Mouse (Mus musculus) mature B cell (primary cell): ENCODE results near the gene Tgfb1.

Source experiments
- in situ Hi-C: fragments of 300-500 bp; cut with MboI; formaldehyde crosslinking; loops from 2 replicates; pipeline ENCODE4 v1.14.3; 2019

Gene Tgfb1

DNA sequence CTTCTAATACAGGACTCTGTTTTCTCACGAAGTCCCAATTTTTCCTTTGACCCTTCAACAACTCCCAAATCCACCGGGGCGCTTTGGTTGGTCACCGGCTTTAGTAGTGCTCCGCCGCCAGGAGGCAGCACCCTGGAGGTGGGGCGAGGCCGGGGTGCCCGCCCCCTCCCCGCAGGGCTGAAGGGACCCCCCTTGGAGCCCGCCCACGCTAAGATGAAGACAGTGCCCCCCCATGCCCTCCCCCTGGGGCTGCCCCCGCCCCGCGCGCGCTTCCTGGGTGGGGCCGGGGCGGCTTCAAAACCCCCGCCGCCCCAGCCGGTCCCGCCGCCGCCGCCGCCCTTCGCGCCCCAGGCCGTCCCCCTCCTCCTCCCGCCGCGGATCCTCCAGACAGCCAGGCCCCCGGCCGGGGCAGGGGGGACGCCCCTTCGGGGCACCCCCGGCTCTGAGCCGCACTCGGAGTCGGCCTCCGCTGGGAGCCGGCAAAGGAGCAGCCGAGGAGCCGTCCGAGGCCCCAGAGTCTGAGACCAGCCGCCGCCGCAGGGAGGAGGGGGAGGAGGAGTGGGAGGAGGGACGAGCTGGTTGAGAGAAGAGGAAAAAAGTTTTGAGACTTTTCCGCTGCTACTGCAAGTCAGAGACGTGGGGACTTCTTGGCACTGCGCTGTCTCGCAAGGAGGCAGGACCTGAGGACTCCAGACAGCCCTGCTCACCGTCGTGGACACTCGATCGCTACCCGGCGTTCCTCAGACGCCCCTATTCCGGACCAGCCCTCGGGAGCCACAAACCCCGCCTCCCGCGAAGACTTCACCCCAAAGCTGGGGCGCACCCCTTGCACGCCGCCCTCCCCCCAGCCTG, at the start of gene Tgfb1:
Tgfb1 (plus strand) TSS at position 323 of the 852 bp plus-strand sequence.
- in situ Hi-C loops: no loop called here

DNA sequence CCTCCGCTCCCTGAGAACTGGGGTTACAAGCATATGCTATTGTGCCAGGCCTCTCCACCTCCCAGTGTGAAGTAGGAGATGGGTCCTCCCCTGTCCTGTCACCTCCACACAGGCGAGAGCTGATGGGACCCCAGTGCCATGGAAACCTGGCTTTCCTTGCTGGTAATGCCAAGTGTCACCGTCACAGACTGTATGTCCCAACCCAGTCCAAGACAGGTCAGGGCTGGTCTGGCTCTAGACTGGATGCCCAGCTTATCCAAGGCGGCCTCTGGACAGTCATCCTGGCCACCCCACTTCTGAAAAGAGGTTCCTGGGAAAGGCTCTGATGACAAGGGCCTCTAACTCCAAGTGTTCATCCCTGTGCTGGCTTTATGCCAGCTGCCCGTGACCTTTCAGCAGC, 49.7 kb upstream of the Tgfb1 start:
- in situ Hi-C loops: no loop called here

GRCm38 (mm10) chr7:25639754-25640153, 47.0 kb upstream of the Tgfb1 start:
- in situ Hi-C loops: no loop called here

- in situ Hi-C loops: no loop called here
Measured at GRCm38 (mm10) chr7:25644136-25644535, 42.7 kb upstream of the Tgfb1 start.

GRCm38 (mm10) chr7:25644631-25645030, 42.2 kb upstream of the Tgfb1 start:
- in situ Hi-C loops: no loop called here

GRCm38 (mm10) chr7:25645074-25645473, 41.7 kb upstream of the Tgfb1 start:
- in situ Hi-C loops: no loop called here

DNA sequence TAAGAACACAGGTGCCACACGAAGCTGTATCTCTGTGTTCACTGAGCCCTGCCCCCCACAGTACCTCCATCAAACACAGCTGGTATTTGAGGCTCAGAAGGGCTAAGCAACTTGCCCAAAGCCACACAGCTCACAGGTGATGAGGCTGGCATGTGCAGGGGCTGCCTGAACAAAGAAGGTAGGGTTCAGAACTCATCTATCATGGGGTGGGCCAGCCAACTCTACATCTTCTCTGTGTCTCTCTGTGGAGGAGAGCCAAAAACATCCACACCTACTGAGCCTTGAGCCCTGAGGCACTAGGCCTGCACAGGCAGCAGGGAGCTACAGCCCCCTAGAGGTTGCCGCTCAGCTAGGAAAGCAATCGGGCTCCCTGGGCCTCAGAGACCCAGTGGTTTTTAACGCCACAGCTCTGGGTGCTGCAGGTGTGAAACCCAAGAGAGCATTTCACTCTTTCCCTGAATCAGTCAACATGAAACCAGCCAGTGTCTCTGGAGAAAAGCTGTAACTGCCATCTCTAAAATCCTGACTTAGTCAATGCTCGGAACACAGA, 39.2 kb upstream of the Tgfb1 start:
- in situ Hi-C loops: no loop called here

DNA sequence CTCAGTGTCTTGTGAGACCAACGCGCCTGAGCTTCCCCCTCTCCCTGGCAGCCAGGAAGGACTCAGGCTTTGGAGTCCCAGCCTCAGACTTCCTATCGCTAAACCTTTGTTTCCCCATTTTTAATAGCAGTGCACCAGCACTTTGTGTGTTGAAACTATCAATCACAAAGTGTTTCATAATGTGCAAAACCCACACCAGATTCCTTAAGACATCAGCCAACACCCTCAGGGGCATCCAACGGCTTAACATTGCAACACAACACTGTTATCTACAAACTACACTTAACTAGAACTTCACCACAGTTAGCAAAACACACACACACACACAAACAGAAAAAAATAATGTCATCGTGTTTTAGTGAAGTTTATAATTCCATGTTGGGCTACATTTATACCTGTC, 37.0 kb upstream of the Tgfb1 start:
- in situ Hi-C loops: no loop called here

- in situ Hi-C loops: no loop called here
Measured at GRCm38 (mm10) chr7:25651281-25651680, 35.5 kb upstream of the Tgfb1 start.

DNA sequence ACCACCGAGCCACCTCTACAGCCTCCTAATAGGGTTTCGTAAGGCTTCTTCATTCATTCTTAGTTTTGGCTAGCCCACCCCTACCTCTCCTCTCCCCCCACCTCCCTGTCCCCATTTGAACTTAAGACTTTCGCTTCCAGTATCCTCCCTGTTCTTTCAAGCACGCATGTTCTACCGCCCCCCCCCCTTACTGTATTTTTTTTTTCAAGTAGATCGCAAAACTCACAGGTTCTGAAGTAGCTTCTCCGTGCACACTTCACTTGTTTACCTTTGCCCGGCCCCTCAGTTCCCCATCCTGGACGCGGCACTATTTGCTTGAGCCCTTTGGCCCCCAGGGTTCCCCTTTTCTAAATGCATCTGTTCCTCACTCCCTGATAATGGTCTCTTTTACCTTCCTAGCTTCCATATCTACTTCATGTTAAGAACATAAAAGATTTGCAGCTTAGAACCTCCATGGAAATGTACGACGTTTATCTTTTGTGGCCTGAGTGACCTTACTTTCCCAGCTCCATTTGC, 34.5 kb upstream of the Tgfb1 start:
- in situ Hi-C loops: no loop called here

DNA sequence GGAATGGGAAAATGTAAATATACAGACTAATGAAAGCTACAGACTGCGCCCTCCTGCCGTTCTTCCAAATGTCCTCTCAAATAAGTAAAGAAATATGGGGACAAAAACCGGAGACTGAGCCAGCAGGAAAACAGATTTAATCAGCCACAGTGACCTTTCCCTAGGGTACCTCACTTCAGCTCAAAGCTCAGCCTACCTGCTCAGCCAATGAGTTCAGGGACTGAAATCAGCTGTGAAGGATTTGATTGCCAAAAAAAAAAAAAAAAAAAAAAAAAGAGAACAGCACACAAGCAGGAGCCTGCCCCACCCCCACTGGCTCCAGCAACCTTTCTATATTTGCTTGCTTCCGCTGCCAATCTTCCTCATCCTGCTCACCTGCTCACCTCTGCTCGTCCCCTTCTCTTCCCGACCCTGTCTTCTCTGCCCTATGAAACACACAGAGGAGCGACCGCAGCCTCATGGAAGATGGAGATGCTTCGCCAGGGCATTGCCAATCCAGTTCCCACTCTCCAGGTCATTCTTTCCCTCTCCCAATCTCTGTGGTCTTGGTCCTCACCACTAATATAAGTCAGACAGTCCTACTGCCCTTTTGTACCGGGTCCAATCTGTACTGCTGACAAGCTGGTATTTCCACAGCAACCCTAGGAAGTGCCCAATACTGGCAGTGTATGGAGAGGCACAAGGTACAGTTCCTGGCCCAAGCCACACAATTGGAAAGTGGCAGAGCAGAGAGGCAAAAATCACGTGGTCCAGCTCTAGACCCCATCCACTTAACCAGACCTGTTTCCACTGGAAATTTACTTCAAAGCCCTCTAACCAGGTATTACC, 31.0 kb upstream of the Tgfb1 start:
- in situ Hi-C loops: loop anchor here (5.0 kb wide), 1 partner anchor 34 kb away; no protein-coding TSS in a partner anchor

- in situ Hi-C loops: loop anchor here (5.0 kb wide), 1 partner anchor 35 kb away; no protein-coding TSS in a partner anchor
Measured at GRCm38 (mm10) chr7:25657785-25658184, 29.0 kb upstream of the Tgfb1 start.

DNA sequence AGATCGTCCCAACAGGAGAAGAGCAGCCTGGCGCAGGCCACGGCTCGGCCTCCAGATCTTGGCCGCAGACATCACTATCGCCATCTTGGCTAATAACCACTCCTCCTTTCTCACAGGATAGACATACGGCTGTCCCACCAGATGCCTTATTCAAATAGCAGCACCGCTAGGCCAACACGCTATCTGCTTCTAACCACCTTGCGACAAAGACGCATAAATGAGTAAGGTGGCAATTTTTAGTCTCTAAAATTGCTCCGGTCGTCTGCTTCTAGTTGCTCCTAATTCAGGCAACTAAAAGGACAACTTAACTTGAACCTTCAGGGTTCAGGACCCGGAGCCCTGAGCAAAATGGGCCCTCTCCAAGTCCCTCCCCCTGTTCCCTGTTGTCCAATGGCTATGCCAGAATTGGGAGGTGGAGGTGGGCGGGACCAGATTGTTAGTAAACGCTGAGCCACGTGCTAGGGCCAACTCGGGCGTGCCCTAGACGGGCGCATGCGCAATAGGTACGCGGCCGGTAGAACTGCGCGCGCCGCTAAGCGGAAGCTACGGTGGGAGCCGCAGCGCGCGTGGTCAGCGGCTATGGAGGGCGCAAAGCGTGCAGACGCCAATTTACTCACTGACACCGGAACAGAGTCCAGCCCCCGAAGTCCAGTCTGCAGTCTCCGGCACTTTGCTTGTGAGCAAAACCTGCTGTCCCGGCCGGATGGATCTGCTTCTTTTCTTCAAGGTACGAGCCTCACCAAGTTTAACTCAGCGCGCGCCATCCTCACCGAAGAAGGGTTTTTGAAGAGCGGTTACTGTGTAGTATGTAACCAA, 27.9 kb upstream of the Tgfb1 start, which contains the start of the genes Bckdha and Exosc5:
Bckdha (minus strand) TSS at position 325 of the 816 bp plus-strand sequence.
Exosc5 (plus strand) TSS at position 508 of the 816 bp plus-strand sequence.
- in situ Hi-C loops: loop anchor here (5.0 kb wide), 1 partner anchor 37 kb away; no protein-coding TSS in a partner anchor

- in situ Hi-C loops: no loop called here
Measured at GRCm38 (mm10) chr7:25666381-25666780, 20.4 kb upstream of the Tgfb1 start.

DNA sequence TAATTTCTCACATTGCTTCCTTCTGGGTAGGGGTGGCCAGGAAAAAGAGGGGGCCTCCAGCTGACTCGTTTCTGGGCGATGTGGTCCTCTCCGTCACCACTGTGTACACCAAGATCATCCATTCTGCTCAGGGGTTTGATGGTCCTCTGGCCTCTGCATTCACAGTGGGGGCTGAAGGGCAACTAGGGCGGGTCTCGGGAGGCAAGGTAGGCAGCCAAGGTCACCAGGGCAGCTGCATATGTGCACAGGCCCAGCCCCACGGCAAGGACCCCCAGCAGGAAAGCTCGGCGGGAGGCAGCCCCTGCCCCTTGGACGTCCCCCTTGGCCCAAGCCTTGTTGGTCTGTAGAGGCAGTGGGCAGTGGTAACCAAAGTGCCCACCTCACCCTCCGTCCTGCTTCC, 17.6 kb upstream of the Tgfb1 start:
- in situ Hi-C loops: no loop called here

GRCm38 (mm10) chr7:25669631-25670030, 17.2 kb upstream of the Tgfb1 start:
- in situ Hi-C loops: no loop called here

- in situ Hi-C loops: no loop called here
Measured at GRCm38 (mm10) chr7:25670096-25670495, 16.7 kb upstream of the Tgfb1 start.

GRCm38 (mm10) chr7:25671686-25672085, 15.1 kb upstream of the Tgfb1 start:
- in situ Hi-C loops: no loop called here

DNA sequence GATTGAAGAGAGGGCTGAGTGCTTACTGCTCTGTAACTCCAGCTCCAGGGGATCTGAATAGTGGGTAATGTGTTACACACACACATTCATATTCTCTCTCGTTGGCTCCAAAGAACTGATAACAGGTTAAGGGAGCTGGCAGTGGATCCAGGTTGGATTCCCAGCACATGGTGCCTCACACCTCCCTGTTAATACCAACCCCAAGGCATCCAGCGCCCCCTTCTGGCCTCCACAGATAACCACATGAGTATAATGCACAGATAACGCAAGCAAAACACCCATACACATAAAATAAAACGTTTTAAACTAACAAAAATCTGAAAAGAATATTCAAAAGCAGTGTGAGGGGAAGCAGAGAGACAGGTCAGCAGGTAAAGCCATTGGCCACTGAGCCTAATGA, 14.4 kb upstream of the Tgfb1 start:
- in situ Hi-C loops: no loop called here

DNA sequence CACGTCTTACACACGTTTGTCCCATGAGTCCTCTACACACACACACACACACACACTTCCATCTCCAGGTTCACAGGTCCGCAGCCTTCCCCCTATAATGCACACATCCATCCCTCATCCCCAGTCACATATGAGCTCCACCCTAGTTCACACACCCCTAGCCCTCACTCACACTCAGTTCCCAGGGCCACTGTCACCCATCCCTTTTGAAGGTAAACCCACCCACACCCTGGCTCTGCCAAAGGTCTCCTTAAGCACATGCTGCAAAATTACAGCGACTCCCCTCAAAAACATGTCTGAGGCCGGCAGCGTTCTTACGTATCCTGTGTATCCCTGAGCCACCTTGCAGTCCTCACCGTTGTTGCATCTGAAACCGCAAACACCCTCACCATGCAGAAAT, 12.5 kb upstream of the Tgfb1 start:
- in situ Hi-C loops: no loop called here

- in situ Hi-C loops: no loop called here
Measured at GRCm38 (mm10) chr7:25674719-25675300, 12.0 kb upstream of the Tgfb1 start, which contains the start of gene Tmem91. Gene Tmem91 (minus strand): TSS chr7:25675166.
